11 mouse cellular contexts compared by ENCODE assay signal in the genomic region with DNA sequence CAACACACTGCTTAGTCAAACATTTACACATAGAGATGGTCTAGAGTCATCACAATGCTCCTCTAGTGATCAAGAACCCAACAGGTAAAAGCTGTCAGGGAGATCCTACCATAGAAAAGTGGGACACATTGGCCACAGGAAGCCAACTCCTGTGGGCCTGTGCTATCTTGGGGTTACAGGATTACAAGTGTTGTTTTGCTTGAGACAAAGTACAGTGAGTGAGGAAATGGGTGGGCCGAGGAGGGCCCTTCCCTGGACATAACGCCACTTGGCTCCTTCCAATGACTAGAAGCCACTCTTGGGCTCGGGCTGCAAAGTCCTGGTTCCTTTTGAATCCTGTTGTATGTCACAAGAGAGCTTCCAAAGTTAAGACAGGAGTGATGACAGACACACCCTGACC.
"Had no signal": no experiment of that assay in that cellular context is flagged by ENCODE, and none has a peak within 500 bp of the region (broad histone marks: within the 10 kb centered on the region; RNA-seq: fewer than 3 reads in every experiment).

No protein-coding gene starts in this region.

- H3K36me3 ChIP-seq: limb, embryonic 15.5 days; midbrain, embryonic 12.5 days; stomach, embryonic 15.5 days had no signal

- DNase-seq: kidney, postnatal 36 days; layer of hippocampus, adult 9-11 months; layer of hippocampus, postnatal 36 days; lung, postnatal 10 days; right cerebral cortex, postnatal 14 days; thymus, adult 2 months; thymus, postnatal 25 days had no signal

- H3K9me3 ChIP-seq: limb, embryonic 15.5 days; midbrain, embryonic 12.5 days; stomach, embryonic 15.5 days had no signal

- H3K4me1 ChIP-seq: midbrain, embryonic 12.5 days had no signal

- H3K4me3 ChIP-seq: limb, embryonic 15.5 days; midbrain, embryonic 12.5 days; stomach, embryonic 15.5 days had no signal

- H3K4me2 ChIP-seq: limb, embryonic 15.5 days; midbrain, embryonic 12.5 days; stomach, embryonic 15.5 days had no signal

- H3K27me3 ChIP-seq: limb, embryonic 15.5 days; midbrain, embryonic 12.5 days; stomach, embryonic 15.5 days had no signal

- ATAC-seq: intestine, embryonic 16.5 days had no signal

- H3K9ac ChIP-seq: limb, embryonic 15.5 days; midbrain, embryonic 12.5 days; stomach, embryonic 15.5 days had no signal

- H3K27ac ChIP-seq: limb, embryonic 15.5 days; midbrain, embryonic 12.5 days; stomach, embryonic 15.5 days had no signal
